Mouse (Mus musculus) small intestine, adult 2 months (tissue): Measurements from ENCODE around the gene Rrp7a. TPM values are rescaled to one million over a fixed set of nuclear protein-coding genes. Genes with fewer than 3 reads are reported as not detected.
A peak's percentile ranks its signal among the peaks of the same experiment; 100 is the strongest.

ENCODE experiments used
- H3K27ac ChIP-seq: fragments of 200-500 bp; 2 replicates; pipeline ENCODE4 v1.5.1; 2012; ENCODE audit warnings: low read depth, low read length, control low read depth, inconsistent platforms; ENCODE audit not compliant: insufficient read depth
- H3K27me3 ChIP-seq: fragments of 200-500 bp; 2 replicates; pipeline ENCODE4 v1.6.1; 2012; ENCODE audit warnings: mild to moderate bottlenecking, moderate library complexity, low read length, inconsistent platforms; ENCODE audit not compliant: control insufficient read depth, insufficient read depth
- H3K36me3 ChIP-seq: fragments of 200-500 bp; 2 replicates; pipeline ENCODE4 v1.6.1; 2012; ENCODE audit warnings: mild to moderate bottlenecking, low read length, control low read depth, inconsistent platforms; ENCODE audit not compliant: control insufficient read depth, insufficient read depth
- H3K4me1 ChIP-seq: fragments of 200-500 bp; 2 replicates; pipeline ENCODE4 v1.6.1; 2012; ENCODE audit warnings: low read length, inconsistent platforms, mixed read lengths; ENCODE audit not compliant: control insufficient read depth, insufficient read depth, insufficient read length
- H3K4me3 ChIP-seq: fragments of 200-500 bp; 2 replicates; pipeline ENCODE4 v1.5.1; 2012; ENCODE audit warnings: low read depth, mild to moderate bottlenecking, control low read depth, inconsistent platforms, low read length, moderate library complexity
- CTCF ChIP-seq: fragments of 200-500 bp; IDR thresholded peaks from 2 replicates; pipeline ENCODE4 v1.5.1; 2012; ENCODE audit warnings: low read depth, mild to moderate bottlenecking, control low read depth, inconsistent platforms, low read length, moderate library complexity, mixed read lengths; ENCODE audit not compliant: insufficient replicate concordance, insufficient read length; ENCODE audit errors: extremely low read depth
- POLR2A ChIP-seq: fragments of 200-500 bp; IDR thresholded peaks from 2 replicates; pipeline ENCODE4 v1.6.1; 2012; ENCODE audit warnings: low read depth, mild to moderate bottlenecking, control low read depth, inconsistent platforms, low read length, moderate library complexity
- WGBS: fragments of 180-500 bp; shearing (Covaris S2); methylation state at CpG from one replicate; pipeline ENCODE4 v1.1.7; 2018; 5-methylcytosine and 5-hydroxymethylcytosine counted together
- polyA plus RNA-seq: library from polyadenylated mRNA; depleted of rRNA; stranded (reverse); fragments of >200 nt; gene quantifications from 2 replicates; pipeline ENCODE4 v1.2.3, GENCODE M21; 2012

The Rrp7a gene
- polyA plus RNA-seq, 1 experiment, result 72.4 TPM

DNA sequence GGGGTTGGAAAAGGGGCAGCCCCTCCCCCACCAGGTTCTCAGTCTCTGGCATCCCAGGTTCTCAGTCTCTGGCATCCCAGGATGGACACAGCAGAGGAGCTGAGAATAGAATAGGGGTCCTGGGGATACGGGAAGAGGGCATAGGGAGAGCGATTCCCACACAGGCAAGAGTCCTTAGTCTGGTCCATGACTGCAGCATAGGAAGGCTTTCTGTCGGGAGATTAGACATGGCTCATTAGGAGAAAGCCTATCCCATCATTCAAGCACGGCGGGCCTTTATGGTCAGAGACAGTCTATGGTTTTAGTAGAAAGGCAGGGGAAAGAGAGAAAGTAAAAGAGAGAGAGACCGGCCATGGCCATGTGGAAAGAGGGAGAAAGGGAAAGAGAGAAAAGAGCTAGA lies 14.8 kb downstream of the Rrp7a start:
- H3K4me3 ChIP-seq, result no peak overlapping the region
- H3K27me3 ChIP-seq, result no peaks in the 10 kb centered on the region
- TF ChIP-seq CTCF, result no peak
- TF ChIP-seq POLR2A, result no peak
- 88% methylated on average over 6 of the region's 6 CpGs for WGBS
- peaks cover 21% of the 10 kb centered on the region for H3K4me1 ChIP-seq
- H3K36me3 ChIP-seq, result peaks cover 38% of the 10 kb centered on the region
- H3K27ac ChIP-seq, result no peak overlapping the region

- Histone ChIP-seq H3K27ac (peak overlapping the region; percentile 59), H3K27me3 (no peaks in the 10 kb centered on the region), H3K4me3 (no peak overlapping the region), H3K4me1 (peaks cover 24% of the 10 kb centered on the region), H3K36me3 (peaks cover 40% of the 10 kb centered on the region)
- 41% methylated on average over 6 of the region's 6 CpGs for WGBS
- TF ChIP-seq POLR2A (no peak), CTCF (no peak)
Measured at GRCm38 (mm10) chr15:83106426-83106825, 16.2 kb downstream of the Rrp7a start.

DNA sequence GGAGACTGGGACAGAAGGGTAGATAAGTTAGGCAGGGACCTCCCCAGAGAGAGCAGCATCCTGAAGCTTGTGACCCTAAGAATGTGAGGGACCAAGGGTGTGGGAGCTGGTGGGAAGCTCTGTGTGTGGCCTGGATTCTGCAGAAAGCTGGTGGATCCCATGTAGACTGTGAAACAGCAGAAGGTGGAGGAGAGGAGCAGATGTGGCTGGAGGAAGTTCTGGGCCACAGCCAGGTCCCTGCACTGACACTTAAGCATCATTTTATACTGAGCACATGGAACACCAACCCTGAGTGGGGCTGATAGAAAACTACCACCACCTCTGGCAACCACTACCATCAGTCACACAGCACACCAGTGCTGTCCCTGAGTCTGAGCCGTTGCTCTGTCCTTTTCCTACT lies 19.5 kb downstream of the Rrp7a start:
- H3K27me3 ChIP-seq, result no peaks in the 10 kb centered on the region
- WGBS, result 68% methylated on average over 1 of the region's 1 CpGs
- H3K4me3 ChIP-seq, result no peak overlapping the region
- 0 out of 2 replicates have a peak overlapping the region, but pooled peaks have one; percentile 6 for H3K27ac ChIP-seq
- peaks cover 27% of the 10 kb centered on the region for H3K4me1 ChIP-seq
- H3K36me3 ChIP-seq, result peaks cover 28% of the 10 kb centered on the region
- TF ChIP-seq POLR2A, result no peak
- no peak for TF ChIP-seq CTCF

GRCm38 (mm10) chr15:83100332-83100662 lies 22.3 kb downstream of the Rrp7a start:
- under 1% methylated on average over 8 of the region's 8 CpGs for WGBS
- H3K27ac ChIP-seq, result peak overlapping the region; percentile 65
- no peaks in the 10 kb centered on the region for H3K27me3 ChIP-seq

DNA sequence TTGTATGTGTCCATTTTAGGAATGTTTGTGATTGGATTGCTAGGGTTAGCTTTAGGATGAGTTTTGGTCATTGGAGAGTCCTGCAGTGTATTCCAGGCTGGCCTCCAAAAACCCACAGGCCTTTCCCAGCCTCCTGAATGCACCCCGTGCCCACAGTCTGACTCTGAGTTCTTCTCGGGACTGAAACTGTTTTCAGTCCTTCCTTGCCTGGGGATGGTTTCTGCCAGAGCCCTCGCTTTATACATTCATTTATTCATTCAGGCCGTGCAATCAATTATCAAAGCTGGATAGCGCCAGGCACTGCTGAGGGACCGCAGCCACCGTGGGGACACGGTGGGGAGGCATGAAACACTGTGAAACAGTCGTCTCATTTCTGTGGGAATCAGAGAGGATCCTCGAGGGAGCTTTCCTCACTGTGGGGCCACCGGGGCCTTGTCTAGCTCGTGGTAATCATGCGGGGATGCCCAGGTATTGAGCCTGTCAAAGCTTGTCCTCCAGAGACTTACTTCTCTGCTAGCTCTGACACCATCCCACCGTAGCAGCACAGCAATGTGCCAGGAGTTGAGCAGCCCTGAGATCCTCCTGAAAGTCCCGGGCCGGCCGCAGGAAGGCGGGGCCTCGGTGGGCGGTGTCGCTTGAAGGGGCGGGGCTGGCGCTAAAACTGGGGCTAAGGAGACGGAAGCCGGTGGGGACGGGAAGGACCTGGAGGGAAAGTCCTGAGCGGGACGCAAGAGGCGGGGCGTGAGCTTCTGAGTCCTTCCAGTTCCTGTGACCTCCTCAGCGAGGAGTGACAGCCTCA lies 22.9 kb downstream of the Rrp7a start:
- TF ChIP-seq CTCF (no peak), POLR2A (no peak; the same call in none of the 2 replicates)

More at GRCm38 (mm10) chr15:83100332-83100662, 22.3 kb downstream of the Rrp7a start:
- Histone ChIP-seq H3K4me3 (peak overlapping the region; percentile 80), H3K36me3 (peaks cover 14% of the 10 kb centered on the region), H3K4me1 (peaks cover 17% of the 10 kb centered on the region)
- no peak for TF ChIP-seq CTCF
- no peak for TF ChIP-seq POLR2A

DNA sequence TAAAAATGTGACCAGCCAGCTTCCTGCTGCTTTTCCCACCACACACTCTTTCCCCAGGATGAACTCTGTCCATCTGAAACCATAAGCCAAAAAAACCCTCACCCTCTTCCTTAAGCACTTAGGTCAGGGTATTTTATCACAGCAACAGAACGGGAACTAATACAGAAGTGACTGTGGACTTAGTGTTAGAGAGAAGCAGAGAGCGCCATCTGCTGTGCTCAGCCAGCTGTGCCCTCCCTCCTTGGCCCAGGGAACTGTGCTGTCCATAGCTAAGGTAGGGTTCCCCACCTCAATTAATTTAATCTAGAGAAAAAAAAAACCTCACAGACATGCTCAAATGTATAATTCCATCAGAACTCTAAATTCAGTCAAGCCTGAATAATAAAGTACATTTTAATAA lies 26.7 kb downstream of the Rrp7a start:
- H3K4me3 ChIP-seq, result no peak overlapping the region
- 38% methylated on average over 2 of the region's 2 CpGs for WGBS
- no peaks in the 10 kb centered on the region for H3K36me3 ChIP-seq
- no peaks in the 10 kb centered on the region for H3K27me3 ChIP-seq
- peaks cover 3% of the 10 kb centered on the region; the same call in 1 of the 2 replicates for H3K4me1 ChIP-seq
- no peak overlapping the region for H3K27ac ChIP-seq
- TF ChIP-seq POLR2A (no peak), CTCF (peak; percentile 74)

More for the DNA sequence above, 22.9 kb downstream of the Rrp7a start:
- Histone ChIP-seq H3K36me3 (peaks cover 12% of the 10 kb centered on the region), H3K4me3 (peak overlapping the region; percentile 80), H3K27ac (peak overlapping the region; percentile 65), H3K4me1 (peaks cover 17% of the 10 kb centered on the region), H3K27me3 (no peaks in the 10 kb centered on the region)
- 3% methylated on average over 31 of the region's 31 CpGs for WGBS

DNA sequence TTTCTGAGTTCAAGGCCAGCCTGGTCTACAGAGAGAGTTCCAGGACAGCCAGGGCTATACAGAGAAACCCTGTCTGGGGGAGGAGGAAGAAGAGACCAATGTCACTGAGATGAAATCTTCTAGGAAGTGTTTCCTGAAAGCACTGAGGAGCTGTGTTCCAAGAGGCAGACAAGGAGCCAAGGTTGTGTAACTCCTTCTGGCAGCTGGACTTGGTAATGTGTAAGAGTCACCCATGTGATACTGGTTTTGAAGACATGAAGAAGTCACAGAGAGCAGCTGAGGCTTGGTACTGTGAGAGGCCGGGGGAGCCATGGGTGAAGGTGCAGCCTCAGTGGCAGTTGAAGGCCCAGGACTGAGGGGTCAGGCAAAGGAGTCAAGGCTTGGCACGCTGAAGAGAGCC lies 28.9 kb downstream of the Rrp7a start:
- 87% methylated on average over 2 of the region's 2 CpGs for WGBS
- Histone ChIP-seq H3K27me3 (no peaks in the 10 kb centered on the region), H3K4me3 (no peak overlapping the region), H3K4me1 (peaks cover 8% of the 10 kb centered on the region), H3K27ac (no peak overlapping the region), H3K36me3 (no peaks in the 10 kb centered on the region)
- TF ChIP-seq POLR2A, result no peak
- TF ChIP-seq CTCF, result no peak

DNA sequence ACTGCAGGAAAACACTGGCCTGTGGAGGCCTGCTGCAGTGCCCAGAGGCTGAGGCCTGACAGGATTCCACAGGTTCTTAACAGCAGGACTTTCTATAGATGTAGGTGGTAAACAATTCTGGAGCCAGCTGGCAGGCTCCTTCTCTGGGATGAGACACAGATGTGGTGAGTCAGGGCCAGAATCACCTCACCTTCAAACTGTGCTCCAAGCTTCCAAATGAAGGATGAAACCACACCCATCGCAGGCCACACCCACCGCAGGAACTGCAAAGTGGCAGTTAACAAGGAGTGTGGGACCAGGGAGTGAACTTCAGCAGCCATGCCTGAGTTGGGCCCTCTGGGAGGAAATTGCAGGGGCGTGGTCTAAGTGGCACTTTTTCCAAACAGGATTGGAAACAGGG lies 31.7 kb downstream of the Rrp7a start:
- TF ChIP-seq POLR2A (no peak), CTCF (no peak)
- WGBS, result 16% methylated on average over 3 of the region's 3 CpGs
- no peaks in the 10 kb centered on the region for H3K27me3 ChIP-seq
- H3K27ac ChIP-seq, result peak overlapping the region; percentile 42
- no peak overlapping the region for H3K4me3 ChIP-seq
- no peaks in the 10 kb centered on the region for H3K36me3 ChIP-seq
- H3K4me1 ChIP-seq, result peaks cover 14% of the 10 kb centered on the region
